Mouse (Mus musculus): ENCODE results near the gene Eif5a.

DNA sequence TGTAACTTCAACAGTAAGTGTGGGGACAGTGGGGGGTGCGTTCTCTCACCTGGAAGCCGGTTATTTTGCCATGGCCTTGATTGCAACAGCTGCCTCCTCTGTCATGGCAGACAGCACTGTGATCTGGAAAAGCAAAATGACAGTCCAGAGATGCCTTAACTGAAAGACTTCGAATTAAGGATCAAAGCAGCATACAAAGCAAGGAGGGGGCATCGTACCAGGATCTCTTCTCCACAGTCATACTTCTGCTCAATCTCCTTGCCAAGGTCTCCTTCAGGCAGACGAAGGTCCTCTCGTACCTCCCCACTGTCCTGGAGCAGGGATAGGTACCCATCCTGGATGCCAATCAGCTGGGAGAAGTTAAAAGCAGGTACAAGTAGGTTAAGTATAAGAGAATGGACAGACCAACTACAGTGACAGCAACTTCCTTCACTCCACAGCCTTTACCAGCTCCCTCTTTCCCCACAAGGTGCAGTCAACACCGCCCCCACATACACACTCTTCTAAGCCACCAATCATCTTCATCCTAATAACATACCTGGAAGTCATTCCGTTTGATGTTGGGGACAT lies 4.3 kb downstream of the Eif5a start:
- TF ChIP-seq POLR2A (IDR thresholded peaks at IDR 0.05; ENCODE audit: borderline replicate concordance, low read depth, low read length) (no peak), CTCF (IDR thresholded peaks at IDR 0.05; ENCODE audit: low read depth, low read length) (no peak)

Data from bone marrow macrophage, adult 2 months (primary cell).